Mouse (Mus musculus) cerebellum, adult 11-12 months (tissue): Measurements from ENCODE around the gene Pla2g4f.

Source experiments
- DNase-seq: peaks from one replicate; pipeline ENCODE4 v3.0.0; 2022

Pla2g4f gene

GRCm38 (mm10) chr2:120313976-120314375 is at the start of gene Pla2g4f:
Pla2g4f (minus strand) TSS chr2:120314165.
- DNase-seq = peak; percentile 12

DNA sequence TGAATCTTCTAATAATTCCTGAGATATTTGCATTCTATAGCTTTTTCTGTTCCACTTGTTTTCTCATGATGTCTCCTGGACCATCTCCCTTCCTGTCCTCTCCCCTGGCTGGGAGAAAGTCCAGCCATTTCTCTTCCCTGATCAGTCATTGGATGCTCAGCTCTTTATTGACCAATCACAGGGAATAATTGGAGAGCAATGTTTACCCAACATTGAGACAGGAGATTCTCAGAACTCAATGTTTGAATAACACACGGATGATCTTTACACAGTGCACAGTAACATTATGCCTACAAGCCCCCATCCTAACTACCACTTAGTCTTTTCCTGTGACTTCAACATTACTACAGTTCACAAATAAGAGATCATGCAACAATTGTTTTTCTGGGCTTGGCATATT is 46.5 kb upstream of the Pla2g4f start:
- DNase-seq = no peak

- DNase-seq = peak; percentile 86
Measured at GRCm38 (mm10) chr2:120352682-120353646, 39.0 kb upstream of the Pla2g4f start, which contains the start of gene Vps39. Vps39 (minus strand) TSS chr2:120353137.

GRCm38 (mm10) chr2:120351321-120351720 is 37.4 kb upstream of the Pla2g4f start:
- DNase-seq = no peak

DNA sequence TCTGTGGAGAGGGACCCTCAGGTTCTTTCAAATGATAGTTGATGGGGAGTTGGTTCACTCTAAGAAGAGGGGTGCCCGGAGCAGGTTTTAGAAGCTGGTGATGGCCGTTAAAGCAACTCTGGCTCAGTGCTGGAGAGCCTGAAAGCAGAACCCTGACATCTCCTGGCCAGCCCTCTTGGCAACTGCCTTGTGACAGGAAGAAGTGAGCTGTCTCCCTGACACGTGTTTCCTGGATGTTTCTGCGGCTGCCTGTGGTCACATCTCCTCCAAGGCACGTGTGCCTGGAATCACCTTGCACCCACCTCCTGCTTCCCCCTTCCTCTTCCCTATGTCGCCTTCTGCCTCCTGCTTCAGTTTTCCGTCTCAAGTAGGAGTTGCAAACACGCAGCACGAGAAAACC is 34.2 kb upstream of the Pla2g4f start:
- DNase-seq = no peak

DNA sequence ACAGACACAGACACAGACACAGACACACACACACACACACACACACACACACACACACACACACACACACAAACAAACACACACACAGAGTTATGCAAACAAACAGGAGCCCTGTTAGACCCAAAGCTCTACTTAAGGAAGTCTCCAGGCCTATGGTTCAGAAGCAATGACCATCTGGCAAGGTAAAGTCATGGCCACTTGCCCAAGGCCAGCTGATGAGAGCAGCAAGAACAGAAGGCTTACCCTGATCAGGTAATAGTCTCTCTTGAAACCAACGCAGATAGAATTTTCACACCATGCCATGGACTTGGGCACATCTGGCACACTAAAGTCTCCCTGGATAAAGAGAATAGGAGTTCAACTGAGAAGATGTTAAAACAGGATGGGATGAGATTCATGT is 27.8 kb upstream of the Pla2g4f start:
- DNase-seq = peak; percentile 64

GRCm38 (mm10) chr2:120337886-120338285 is 23.9 kb upstream of the Pla2g4f start:
- no peak for DNase-seq

DNA sequence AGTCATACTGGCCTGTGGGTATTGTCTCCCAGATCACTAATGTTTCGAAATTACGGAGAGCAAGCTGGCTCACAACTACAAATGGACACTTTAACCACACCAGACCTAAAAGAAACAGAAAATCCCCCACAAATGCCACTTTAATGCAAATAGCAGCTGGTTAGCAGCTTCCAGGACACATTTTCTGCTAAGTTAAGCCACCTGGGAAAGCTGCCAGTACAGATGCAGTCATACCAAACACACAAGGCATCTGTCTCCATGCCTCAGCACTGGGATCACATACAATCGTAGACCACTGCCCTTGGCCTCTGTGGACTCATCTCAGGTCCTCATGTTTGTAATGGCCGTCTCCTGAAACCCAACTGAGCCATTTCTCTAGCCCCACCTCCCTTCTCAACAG is 17.6 kb upstream of the Pla2g4f start:
- no peak for DNase-seq

DNA sequence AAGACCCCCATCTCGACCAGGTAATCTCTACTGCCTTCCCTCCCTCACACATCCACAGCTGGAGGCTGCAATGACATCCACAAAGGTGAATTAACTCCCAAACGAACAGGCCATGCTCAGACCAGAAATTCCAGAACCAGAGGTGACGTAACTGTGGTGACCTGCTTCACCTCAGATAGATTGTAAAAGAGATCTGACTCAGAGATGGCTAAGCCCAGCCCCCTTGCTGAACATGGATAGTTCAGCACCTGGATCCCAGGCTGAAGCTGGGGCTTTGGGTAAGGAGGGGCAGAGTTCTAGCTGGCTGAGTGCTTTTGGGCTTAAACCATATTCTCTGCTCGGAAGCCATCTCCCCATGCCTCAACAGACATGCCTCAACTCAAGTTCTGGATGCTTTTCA is 1.1 kb upstream of the Pla2g4f start:
- DNase-seq = no peak

DNA sequence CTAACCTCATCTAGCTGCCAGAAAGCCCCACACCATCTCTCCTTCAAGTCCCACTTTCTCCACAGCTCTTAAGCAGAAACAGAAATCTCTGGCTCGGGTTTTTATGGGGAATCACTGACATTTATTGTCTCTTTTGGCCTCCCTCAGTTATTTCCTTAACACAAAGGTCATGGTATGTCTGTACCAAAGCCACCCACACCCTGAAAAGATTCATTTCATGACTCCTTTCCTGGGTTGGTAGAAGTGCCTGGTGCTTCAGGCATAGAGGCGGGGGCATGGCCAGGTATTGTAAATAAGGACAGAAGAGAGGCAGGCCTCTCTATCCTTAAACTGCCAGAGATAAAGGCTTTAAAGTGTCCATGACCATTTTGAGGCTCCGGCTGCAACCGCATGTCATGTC is 522 bp upstream of the Pla2g4f start:
- DNase-seq = no peak

DNA sequence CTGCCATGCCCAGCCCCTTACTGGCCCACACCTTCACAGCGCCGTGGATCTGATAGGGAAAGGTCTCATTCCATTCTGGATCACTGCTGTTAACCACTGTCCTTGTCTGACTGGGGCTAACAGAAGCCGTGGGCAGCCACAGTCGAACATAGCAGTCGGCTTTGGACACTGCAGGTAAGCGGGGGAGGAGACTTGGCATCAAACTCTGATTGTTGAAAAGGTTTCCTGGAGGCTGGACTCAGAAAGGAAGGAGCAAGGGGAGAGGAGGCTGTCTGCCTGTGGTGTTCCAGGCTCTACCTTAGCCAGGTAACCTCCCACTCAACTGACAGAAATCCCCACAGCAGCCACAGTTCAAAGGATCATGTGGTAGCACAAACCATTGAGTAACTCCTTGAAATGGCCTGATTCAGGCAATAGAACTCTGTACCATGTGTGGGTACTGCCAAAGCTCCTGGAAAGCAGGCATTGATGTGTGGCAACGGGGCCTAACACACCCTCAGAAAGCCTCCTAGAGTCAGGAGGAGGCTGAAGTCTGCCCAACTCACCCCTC is 1.6 kb downstream of the Pla2g4f start:
- DNase-seq = no peak

DNA sequence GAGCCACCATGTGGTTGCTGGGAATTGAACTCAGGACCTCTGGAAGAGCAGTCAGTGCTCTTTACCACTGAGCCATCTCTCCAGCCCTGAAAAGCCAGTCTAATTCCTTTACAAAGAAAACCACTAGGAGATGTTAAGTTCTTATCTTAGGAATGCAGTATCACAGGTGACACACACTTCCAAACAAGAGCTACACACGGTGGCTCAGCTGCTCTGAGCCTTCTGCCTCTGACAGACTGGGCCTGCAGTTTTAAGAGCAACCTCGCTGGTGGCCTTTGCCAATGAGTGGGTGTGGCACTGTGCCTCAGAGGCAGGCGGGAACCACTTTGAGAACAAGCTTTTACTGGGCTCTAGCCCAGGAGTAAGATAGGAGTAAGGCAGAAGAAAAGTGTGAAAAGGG is 9.9 kb downstream of the Pla2g4f start:
- DNase-seq = no peak

- DNase-seq = no peak
Measured at GRCm38 (mm10) chr2:120301076-120301475, 12.9 kb downstream of the Pla2g4f start.

DNA sequence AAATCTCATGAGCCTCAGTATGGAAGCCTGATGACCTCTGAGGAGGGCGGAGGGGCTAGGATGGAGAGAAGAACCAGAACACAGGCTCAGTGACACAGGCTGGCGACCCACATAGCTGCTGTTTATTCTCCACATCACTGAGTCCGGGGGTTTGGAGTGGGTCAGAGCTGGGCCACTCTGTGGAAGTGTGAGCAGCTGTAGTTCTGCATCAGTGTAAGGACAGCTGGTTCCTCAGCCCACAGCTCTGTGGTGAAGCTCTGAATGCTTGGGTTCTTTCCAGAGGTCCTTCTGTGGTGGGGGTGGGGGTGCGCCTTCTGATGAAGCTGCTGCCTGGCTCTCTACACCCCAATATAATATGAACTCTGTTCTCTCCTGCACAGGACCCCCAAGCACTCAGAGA is 14.1 kb downstream of the Pla2g4f start:
- DNase-seq = no peak

DNA sequence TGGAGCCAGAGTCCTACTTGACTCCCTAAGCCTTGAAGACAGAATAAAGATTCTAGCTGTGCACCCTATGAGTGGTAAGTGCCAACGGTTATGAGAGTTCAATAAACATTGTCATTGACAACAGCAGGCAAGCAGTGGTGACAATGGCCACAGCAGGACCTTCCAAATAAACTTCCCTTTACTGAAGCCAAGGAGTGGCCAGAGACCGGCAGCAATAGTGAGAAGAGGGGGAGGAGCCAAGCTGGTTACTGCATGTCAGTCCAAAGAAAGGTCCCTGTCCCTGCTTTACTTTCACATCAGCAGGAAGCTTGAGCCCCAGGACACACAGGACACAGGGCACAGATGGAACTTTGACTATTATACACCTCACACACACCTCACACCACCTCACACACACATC is 17.8 kb downstream of the Pla2g4f start:
- no peak for DNase-seq

DNA sequence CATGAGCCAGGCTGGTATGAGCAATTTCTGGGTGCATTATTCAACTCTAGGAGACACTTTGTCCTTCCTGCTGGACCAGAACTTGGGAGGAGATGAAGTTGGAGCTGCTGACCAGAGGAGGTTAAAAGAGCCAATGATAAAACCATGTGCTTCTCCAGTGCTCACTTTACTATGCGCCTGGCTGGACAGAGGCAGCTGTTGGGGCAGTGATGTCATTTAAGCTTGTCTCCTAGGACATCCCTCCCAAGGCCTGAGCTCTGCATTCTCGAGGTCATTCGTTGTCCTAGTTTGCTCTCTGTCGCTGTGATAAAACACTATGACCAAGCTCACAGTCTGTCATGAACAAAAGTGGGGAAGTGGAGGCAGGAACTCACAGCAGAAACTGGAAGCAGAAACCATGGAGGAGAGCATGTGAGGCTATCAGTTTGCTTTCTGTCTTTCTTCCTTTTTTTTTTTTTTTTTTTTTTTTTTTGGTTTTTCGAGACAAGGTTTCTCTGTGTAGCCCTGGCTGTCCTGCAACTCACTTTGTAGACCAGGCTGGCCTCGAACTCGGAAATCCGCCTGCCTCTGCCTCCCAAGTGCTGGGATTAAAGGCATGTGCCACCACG is 22.4 kb downstream of the Pla2g4f start:
- no peak for DNase-seq

- no peak for DNase-seq
Measured at GRCm38 (mm10) chr2:120288995-120289394, 25.0 kb downstream of the Pla2g4f start, which contains the start of gene Pla2g4d. Pla2g4d (minus strand) TSS chr2:120289197.

DNA sequence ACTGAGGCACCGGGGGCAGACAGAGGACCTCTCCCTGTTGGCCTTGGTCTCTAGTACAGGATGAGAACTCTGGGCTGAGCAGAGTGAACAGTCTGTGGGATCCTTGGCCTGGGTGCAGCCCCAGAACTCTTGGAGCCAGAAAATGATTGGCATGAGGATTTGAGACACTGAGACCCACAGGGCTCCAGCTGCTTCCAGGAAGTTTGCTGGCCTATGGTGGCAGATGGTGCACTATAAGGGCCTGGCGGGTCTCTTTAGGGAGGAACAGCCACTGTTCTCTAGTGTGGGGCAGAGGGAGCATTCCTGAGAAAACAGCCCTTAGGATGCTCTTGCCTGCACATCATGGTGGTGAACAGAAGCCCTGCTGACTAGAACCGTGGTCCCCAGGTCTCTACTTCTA is 25.6 kb downstream of the Pla2g4f start:
- no peak for DNase-seq

DNA sequence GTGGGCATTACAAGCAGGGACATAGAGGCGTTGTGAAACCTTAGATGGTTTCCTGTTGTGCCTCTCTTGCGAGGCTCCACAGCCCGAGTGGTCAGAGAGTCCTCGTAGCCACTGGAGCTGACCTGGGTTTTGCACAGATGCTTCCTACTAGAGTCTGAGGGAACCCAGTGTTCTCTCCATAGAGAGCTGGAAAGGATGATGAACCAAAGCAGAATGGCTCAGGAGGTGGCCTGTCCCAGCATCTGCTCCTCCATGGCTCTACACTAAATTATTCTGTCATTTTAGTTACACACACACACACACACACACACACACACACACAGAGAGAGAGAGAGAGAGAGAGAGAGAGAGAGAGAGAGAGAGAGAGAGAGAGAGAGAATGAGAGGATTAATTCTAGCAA is 28.3 kb downstream of the Pla2g4f start:
- peak; percentile 60 for DNase-seq

DNA sequence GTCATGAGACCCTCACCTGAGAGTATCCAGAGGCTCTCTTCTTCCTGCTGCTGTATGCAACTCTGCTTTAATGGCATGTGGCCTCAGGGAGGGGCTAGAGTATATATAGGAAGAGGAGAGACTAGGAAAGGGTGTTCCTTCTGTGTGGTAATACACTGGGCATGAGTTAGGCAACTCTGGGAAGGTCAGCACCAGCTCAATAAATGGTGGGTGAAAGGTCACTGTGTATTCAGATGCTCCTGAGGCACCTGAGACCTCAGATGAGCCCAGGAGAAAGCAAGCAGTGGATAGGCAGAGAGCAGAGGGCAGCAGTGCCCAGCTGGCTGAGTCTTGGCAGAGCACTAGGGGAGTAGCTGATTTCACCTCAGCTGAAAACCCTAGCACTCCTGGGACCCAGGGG is 29.3 kb downstream of the Pla2g4f start:
- no peak for DNase-seq

- no peak for DNase-seq
Measured at GRCm38 (mm10) chr2:120284094-120284493, 29.9 kb downstream of the Pla2g4f start.

DNA sequence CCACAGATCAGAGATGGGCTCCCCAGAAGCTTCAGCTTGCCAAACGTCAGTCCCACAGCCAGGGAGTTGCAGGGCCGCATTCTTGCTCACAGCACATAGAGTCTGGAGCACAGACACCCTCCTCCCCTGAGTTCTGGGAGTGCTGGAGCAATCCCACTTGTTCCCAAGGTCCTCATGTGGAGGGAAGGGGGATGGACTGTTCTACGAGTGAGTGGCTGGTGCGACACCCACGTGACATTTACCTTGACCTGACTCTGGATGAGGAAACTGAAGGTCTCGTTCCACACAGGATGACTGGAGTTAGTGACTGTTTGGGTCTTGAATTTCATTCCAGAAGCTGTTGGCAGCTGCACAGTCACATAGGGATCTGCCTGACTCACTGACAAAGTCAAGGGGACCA is 30.4 kb downstream of the Pla2g4f start:
- no peak for DNase-seq

DNA sequence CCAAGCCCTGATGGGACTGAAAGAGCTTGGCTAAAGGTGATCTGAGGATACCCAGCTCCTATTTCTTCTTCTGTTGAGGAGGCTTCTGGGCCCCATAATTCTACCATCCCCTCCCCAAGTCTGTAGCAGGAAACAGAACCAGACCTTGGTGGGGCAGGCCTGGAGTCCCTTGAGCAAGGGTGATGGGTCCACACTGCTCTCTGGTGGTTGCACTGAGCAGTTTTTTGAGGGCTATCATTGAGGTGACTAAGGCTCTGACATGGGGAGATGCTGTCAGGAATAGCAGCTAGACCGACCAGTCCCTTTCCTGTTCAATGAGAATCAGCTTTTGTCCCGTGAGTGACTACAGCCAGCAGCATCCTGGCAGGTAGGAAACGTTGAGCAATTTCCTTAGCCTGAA is 32.7 kb downstream of the Pla2g4f start:
- DNase-seq = no peak

DNA sequence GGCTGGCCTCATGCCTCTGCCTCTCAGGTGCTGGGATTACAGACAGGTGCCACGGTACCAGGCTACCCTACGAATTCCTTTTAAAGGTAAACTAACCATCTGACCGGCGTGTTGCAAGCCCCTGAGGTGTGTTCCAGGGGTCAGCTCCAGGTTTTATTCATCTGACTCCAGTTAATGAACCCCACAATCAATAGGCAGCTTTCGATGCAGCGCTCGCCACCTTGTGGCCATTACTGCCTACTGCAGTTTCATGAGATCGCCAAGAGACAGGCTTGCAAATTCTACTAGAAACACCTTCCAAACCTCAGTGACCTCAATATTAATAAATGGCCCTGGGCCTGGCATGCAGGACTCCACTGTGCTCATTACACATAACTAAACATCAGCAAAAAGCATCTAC is 34.0 kb downstream of the Pla2g4f start:
- DNase-seq = peak; percentile 66
